Mouse (Mus musculus): Measurements from ENCODE around the gene Gm14322.
"Not testable (repeated sequence)": the region's sequence is repeated elsewhere in the genome, so short reads cannot be mapped to it uniquely, and the experiment has no call there.

Gm14322 gene

GRCm38 (mm10) chr2:177758941-177759558 lies at the start of gene Gm14322:
Gene Gm14322 (plus strand): TSS chr2:177759288.
- DNase-seq (ENCODE audit: low spot score in 2 of 2): not testable (repeated sequence)

DNA sequence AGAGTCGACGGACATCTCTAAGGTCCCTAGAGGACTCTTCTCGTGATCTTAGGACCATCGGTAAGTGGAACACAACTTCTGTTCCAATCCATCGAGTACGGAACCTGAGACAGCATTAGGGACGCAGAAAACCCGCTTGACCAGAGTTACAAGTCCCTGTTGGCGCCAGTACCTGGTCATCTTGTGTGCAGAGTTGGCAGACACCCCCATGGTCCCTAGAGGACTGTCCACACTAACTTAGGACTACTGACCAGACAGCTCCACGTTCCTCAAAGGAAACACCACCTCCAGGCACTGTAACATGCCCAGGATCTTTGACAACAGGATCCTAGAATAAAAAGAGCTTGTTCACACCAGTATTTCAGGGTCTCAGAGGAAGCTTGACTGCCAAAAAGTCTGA lies 17.6 kb upstream of the Gm14322 start:
- not testable (repeated sequence) for DNase-seq (ENCODE audit: low spot score in 2 of 2)

GRCm38 (mm10) chr2:177787351-177787750 lies 28.3 kb downstream of the Gm14322 start:
- DNase-seq (ENCODE audit: low spot score in 2 of 2): not testable (repeated sequence)

DNA sequence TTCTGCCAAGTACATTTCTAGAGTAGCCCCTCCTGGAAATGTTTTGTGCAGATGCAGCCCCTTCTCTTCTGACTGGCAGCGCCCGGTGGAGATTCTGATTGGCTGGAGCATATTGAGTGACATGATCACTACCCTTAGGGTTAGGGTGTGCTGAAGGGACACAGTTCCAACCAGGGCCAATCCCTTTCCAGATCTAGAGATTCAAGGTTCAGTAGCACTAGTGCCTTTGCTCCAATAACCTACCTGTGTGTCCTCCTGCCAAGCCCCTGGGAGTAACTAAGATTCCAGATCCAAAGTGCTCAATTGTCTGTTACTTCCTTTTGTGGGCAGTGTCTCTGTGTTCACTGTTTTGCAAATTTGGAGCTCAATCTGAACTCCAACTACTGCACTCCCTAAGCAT lies 47.1 kb downstream of the Gm14322 start:
- not testable (repeated sequence) for DNase-seq (ENCODE audit: low spot score in 2 of 2)

Data from spleen, postnatal 10 days (tissue).